Comparison of ENCODE assay signal across 22 mouse cellular contexts in genomic region chr1:156002366-156002765, GRCm38 (mm10).
"Had no signal": no experiment of that assay in that cellular context is flagged by ENCODE, and none has a peak within 500 bp of the region (broad histone marks: within the 10 kb centered on the region; RNA-seq: fewer than 3 reads in every experiment).

No protein-coding gene starts in this region.

- ATAC-seq: hindbrain, postnatal 0 days; liver, embryonic 12.5 days had no signal

- H3K27ac ChIP-seq: heart, embryonic 10.5 days; hindbrain, embryonic 10.5 days; hindbrain, embryonic 13.5 days; hindbrain, embryonic 15.5 days; hindbrain, postnatal 0 days; layer of hippocampus, adult 2 months; left cerebral cortex, adult 2 months; limb, embryonic 10.5 days; limb, embryonic 12.5 days; liver, embryonic 12.5 days had no signal

- H3K9me3 ChIP-seq: heart, embryonic 10.5 days; heart, embryonic 12.5 days; hindbrain, embryonic 10.5 days; hindbrain, embryonic 13.5 days; hindbrain, embryonic 15.5 days; limb, embryonic 10.5 days; limb, embryonic 12.5 days; liver, embryonic 12.5 days had no signal

- H3K4me2 ChIP-seq: heart, embryonic 12.5 days; hindbrain, embryonic 13.5 days; hindbrain, embryonic 15.5 days; limb, embryonic 12.5 days; liver, embryonic 12.5 days had no signal

- H3K4me1 ChIP-seq: hindbrain, embryonic 10.5 days; hindbrain, embryonic 13.5 days; hindbrain, embryonic 15.5 days; limb, embryonic 10.5 days; limb, embryonic 12.5 days; liver, embryonic 12.5 days had no signal

- H3K27me3 ChIP-seq: heart, embryonic 12.5 days; hindbrain, embryonic 13.5 days; hindbrain, embryonic 15.5 days; limb, embryonic 12.5 days; liver, embryonic 12.5 days had no signal

- H3K9ac ChIP-seq: heart, embryonic 12.5 days; hindbrain, embryonic 13.5 days; hindbrain, embryonic 15.5 days; limb, embryonic 12.5 days; liver, embryonic 12.5 days had no signal

- H3K4me3 ChIP-seq: heart, embryonic 10.5 days; heart, embryonic 12.5 days; hindbrain, embryonic 10.5 days; hindbrain, embryonic 13.5 days; hindbrain, embryonic 15.5 days; layer of hippocampus, adult 2 months; left cerebral cortex, adult 2 months; limb, embryonic 10.5 days; limb, embryonic 12.5 days; liver, embryonic 12.5 days had no signal

- DNase-seq: gastrocnemius, postnatal 10 days; gastrocnemius, postnatal 25 days; heart, adult 18-20 months; heart, postnatal 10 days; heart, postnatal 4 days; kidney, adult 18-20 months; kidney, adult 8-10 months; kidney, postnatal 10 days; kidney, postnatal 25 days; kidney, postnatal 4 days; liver had no signal
